Mouse (Mus musculus) urinary bladder, adult 18-20 months (tissue): ENCODE measurements around the gene Cacna1d.

Experiments
- DNase-seq, 2 experiments: peaks; one replicate each; pipeline ENCODE4 v3.0.0; 2022; ENCODE audit warnings: low spot score in 2 of 2, mixed read lengths in 2 of 2

The Cacna1d gene

DNA sequence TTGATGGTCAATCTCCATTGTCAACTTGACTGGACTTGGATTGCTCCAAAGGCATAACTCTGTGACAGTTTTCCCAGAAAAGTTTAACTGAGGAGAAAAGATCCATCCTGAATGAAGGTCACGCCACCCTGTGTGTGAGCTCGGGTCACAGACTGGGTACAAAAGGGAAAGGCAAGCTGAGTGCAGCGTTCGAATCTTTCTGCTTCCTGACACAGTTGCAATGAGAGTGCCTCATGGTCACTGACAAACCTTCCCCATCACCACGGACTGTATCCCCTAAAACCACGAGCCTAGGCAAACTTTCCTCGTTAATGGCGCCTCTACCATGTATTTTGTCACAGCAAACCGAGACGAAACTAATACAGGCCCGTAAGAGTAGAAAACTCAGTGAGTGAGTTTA, 325.2 kb downstream of the Cacna1d start:
- DNase-seq, result no peak

DNA sequence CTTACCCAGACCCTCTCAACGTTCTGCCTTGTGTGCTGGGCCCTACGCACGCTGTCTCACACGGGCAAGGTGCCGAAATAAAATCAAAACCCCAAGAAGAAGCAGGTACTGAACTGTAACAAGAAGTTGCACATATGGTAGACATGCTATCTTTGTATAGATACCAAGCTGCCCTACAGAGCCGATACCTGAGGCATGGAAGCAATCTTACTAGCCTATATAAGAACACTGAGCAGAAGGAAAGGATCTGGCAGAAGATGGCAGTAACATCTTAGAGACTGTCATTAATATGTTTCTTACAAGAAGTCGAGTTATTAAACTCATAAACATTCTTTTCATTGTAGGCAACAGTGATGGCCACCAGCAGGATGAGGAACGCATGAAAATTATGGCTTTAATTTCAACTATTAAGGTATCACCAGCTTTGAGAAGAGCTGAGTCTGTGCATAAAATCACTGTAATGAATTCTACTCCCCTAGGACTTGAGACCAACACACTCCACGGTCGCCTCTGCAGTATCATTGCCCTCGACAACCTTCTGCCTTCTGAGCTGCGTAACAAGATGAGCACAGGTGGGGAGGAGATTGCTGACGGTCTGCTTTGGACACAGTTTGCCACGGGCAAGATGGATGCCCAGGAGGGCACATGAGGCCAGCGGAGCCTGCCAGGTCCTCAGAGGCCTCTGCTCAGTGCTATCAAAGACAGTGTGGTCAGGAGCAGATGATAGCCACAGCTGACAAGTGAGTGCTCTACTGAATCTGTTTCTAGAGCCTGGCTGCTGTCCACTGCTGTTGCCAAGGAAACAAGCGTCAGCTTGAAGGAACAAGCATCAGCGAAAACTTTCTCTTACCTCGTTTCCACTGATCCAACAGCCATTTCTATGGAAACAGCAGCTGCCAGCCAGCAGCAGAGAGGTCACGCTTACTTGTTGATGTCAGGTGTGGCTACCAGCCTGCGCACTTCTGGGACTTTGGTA, 327.2 kb downstream of the Cacna1d start:
- no peak for DNase-seq

DNA sequence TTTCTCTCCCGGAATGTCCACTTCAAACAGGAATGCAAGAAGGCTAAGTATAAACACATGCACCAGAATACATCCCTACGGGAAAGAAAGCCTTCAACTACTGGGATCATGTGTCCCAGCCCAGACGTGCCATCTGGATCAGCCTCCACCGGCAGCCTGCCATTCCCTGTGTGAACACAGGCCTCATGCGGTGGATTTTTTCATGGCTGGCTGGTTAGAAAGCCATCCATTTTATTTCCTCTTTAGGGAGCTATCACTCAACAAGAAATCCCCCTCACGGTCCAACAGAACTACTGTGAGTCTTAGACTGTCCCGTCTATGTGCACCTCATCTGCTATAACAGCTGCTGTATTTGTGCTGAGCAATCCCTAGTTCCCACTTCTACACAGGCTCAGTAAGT, 343.5 kb downstream of the Cacna1d start:
- DNase-seq, result no peak

DNA sequence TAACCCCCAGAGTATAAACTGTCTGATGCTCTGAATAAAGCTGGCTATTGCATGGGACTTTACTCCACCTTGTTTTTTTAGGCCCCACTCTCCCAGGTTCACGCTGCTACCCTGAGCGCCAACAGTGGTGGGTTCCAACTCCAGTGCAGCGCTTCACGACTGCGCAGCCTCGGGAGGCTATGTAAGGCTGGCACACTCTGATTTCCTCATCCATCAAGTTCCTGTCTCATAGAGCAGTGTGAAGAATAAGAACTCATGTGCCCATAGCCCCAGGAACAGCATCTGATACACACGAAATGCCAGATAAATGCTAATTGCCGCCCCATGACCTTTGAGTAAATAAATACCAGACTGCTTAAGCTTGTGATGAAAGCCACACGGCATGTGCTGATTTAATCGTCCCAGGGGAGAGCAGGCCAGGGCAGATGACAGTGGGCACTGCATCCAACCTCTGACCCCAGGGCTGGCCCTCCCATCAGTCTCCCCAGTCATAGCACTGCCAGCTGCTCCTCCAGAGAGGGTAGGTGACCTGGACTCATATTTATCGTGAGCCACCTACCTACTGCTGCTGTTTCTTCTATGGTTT, 352.8 kb downstream of the Cacna1d start:
- DNase-seq, result no peak

DNA sequence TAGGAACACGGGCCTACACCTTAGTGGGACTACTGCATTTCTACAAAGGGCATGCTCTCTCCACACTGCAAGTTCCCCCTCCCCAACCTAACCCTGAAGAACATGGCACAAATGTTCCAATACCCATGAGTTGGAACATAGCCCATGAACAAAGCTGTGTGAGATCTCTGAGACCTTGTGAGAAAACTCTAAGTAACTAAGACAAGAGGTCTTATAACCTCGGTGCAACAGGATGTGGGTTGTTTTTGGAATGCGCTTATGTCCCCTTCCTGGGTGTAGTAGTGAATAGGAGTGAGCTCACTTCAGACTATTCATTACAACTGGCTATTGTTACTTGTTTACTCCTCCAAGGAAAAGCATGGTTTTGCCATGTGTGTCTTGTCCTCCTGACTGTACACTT, 353.3 kb downstream of the Cacna1d start:
- DNase-seq, result no peak

DNA sequence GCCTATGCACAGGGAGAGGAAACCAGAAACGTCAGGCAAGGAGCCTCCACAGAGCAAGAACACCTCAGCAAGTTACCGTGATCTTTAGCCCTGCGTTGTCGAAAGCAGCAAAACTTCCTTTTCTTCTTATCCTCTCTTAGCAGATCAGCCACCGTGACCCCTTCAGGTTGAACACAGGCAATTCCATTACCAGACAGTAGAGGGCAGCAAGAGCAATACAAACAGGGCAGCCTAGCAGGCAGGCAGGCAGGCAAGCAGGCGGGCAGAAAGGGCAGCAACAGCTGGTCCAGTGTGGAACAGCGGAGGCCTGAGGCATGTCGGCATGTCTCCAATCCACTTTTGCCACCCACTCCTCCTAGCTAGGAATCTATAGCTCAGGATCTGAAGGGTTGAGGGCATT, 354.3 kb downstream of the Cacna1d start:
- DNase-seq, result peak; percentile 47 to 70

DNA sequence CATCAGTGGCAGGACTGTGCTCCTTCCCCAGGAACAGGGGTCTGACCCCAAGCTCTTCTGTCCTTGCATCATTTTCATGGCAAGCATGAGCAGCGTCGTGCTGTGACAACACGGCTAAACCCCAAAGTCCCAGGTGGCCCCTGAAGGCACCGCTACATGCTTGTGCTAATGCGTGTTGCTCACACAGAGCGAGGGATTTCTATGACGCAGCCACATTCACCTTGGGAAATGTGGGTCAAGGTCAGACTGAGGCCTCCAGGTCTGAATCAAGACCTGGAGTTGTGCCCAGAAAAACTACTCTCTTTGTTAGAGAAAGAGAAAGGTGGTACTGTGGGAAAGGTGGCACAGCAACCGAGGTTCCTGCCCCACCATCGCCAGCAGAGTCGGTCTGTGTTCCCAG, 355.9 kb downstream of the Cacna1d start:
- no peak for DNase-seq

DNA sequence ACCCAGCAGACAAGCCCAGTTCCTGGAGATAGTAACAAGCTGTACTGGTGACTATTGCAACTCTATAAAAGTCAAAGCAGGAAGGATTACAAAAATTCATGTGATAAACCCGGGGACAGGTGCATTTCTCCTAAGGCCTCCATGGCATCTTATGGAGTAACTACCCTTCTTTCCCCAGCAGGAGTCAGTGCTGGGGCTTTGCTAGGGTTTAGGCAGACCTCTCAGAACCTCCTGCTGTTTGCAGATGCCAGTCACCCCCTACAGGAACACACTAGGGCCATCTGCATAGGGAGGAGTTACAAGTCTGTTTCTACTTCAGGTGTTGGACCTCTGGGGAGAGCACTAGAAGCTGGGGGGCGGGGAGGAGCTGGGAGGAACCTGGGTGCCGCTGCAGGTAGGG, 357.6 kb downstream of the Cacna1d start:
- no peak for DNase-seq

DNA sequence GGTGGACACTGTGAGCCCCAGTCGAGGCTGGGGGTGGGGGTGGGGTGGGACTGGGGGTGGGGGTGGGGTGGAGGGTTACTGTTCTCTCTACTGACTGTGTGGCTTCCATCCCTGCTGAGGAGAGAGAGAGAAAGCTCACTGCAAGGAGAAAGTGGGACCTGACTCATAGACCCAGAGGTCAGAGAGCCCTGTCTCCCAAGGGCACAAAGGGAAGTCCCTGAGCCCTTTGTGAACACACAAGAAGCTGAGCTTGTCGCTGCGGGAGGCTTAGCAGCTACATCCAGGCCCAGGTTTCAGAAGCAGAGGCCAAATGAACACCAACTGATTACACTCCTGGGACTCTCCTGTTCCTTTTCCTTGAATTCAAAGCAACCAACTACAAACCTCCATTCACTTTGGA, 360.0 kb downstream of the Cacna1d start:
- DNase-seq, result no peak

DNA sequence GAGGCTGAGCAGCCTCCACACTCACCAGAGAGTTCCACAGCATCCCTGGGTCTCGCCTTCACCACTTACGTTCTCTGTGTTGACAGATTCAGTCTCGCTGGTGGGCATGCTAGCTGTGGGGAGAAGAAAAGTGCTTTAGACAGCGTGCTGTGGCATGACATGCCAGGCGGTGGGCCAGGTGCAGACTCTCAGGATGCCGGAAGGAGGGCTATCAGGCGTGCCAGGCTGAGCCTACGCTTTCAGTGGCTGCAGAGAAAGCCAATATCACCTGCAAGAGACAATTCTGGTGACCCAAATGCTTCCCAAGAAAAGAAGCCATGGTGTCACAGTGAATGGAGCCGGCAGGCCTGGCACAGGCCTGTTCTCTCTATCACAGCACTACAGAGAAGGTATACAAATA, 361.2 kb downstream of the Cacna1d start:
- no peak for DNase-seq

DNA sequence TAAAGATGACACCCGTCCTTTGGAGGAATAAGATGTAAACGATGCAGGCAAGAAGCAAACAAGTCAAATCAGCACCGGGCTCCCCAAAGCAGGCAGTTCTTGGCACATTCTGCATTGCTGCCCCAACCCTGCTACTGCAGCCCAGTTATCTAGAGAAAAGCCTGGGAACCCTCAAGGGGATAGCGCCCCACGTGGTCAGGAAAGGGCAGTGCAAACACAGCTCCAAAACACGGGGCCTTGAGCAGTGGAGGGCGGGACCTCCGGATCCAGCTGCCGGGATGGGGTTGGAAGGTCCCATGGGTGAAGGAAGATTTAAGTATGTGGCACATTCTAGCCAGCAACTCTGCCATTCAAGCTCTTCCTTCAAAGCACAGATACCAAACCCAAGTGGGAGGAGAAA, 361.9 kb downstream of the Cacna1d start:
- DNase-seq, result no peak

DNA sequence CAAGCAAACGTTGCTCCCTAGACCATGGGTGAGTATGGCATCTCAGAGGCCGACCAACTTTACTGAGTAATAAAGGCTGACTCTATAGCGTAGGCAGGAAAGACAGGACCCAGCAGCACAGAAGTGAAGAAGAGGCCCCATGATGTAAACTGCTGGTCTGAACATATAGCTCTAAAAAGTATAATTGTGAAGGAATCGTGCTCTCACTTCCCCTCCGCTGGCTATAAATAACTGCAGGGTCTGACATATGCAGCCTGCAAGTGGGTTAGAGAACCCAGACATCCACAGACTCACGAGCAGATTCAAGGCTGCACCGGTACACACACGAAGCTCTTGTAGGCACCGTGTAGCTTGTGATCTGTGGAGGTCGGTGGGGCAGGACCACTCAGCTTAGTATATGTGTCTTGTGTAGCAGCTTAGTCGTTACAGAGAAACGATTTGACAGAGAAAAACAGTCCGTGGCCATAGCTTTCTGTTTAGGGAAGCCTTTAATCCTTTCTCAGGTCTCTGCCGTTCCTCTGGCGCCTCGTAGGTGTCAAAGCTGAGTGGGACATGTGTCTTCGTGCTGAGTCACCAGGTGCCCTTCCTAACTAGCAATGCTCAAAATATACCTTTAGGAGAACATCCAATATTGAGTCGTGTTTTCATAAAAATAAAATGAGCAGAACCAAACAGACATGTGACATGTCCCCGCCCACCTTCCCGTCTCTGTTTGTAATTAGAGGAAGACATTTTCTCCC, 366.1 kb downstream of the Cacna1d start:
- DNase-seq, result no peak

DNA sequence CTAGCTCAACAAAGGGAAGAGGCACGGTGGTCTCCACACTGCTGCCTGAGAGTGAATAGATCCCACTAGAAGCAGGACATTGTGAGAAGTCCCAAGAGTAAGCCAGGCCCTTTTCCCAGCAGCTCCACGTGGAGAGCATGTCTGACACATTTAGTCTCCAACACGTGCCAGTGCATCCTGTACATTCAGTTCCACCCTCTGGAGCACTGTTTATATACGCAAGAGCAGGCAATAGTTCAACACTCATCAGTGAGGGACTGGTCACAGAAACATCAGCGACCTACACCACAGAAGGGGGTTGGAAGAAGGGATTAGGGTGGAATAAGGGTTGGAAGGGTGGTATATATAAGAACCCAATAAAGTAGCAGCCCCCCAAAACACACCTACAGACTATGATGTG, 371.2 kb downstream of the Cacna1d start:
- no peak for DNase-seq

DNA sequence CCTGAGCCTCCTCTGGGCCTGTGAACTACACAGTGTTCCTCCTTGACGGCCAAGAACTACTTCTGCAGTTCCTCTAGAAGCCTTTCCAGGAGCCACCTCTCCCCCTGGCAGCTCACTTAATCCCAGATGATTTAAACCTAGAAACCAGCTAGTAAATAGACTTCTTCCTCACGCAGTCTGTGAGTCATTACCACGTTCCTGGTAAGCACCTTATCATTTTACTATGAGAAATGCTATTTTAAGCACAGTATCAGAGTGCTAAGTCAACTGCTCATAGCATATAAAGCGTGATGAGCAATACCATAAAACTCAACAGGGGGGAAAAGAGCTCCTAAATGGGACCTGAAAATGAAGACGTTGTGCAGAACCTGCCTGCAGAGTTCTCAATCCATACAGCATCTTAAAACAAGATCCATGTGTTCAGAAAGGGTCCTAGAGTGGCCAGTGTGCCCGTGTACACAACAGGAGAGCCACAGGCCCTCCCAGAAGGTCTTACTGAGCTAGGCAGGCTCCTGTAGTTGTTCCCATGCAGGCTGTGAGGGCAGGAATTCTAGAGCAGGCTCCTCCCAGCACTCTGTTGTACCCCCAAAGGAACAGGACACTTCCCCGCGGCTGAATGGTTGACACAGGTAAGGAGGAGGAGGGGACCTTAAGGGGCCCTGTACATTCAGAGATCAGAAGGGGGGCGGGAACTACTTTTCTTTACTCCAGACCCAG, 377.7 kb downstream of the Cacna1d start:
- DNase-seq, result no peak

DNA sequence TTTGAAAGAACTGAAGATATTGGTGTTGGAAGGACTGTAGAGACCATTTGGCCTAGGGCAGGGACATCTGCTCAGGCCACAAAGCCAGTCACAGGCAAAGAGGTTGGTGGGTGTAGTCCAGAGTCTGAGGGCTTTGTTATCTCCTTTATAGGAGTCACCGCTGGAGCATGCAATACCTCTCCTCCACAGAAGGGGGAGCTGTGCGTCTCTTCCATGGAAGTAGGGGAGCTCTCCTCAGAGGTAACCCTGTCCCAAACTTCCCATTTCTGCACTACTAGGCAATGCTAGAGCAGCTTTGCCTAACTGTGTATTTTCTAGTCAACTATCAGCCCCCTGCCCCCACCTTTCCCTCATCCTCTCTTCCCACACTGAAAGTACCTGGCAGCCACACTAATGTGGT, 382.2 kb downstream of the Cacna1d start:
- no peak for DNase-seq

DNA sequence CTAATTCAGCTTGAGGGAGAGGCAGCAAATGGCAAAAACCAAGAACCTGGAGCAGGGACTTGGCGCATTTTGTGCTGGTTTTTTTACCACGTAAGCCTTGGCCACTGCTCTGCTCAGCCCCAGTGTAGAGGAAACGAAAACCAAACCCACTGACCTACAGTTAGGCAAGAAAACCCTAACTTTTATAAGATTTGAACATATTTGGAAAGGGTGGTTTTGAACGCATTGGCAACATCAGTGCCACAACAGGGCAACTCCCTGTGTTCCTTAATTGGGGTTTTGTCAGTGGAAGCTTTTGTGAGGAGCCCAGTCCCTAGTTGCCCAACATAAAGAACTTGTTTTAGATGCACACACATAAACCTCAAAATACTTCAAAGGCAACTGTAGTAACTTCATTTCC, 384.7 kb downstream of the Cacna1d start:
- DNase-seq, result no peak

DNA sequence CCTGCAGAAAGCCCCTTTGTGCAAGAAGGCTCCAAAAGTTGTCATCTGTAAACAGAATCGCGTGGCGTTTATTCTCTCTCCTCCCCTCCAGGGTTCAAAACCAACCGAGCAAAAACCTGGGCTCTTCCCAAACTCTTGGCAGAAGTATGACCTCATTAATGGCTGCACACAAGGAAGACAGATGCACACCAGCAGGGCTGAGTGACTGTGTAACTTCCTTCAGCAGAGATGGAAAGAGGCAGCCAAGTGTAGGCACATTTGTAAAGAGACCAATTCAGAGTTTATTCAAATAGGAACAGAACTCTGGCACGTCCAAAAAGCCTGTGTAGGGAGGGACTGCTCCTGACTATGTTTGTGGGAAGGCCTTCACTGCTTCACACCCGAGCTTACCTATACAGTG, 385.7 kb downstream of the Cacna1d start:
- DNase-seq, result no peak

DNA sequence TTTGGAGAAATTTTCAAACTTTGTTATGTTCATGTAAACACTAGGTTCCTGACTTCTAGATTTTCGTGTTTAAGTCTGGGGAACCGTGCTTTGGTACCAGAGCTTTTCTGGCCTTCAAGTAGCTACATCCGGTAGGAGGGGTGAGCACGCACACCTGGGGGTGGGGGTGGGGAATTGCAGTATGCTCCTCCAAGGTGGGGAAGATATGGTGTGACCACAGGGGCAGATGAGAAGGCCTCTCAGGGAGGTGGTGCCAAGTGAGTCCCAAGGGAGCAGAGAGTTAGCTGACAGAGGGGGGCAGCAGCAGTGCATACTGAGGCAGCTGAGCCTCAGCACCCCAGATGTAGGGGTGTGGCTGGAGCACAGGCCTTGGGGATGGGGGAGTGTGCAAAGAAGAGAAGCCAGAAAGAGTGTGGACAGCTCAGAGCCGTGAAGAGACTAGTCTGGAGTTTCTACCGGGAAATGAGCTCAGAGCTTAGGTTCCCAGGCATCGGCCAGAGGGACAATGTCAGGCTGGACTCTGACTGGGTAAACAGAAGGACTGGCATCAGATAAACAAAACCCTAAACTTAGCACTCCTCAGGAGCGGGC, 387.2 kb downstream of the Cacna1d start:
- DNase-seq, result no peak

DNA sequence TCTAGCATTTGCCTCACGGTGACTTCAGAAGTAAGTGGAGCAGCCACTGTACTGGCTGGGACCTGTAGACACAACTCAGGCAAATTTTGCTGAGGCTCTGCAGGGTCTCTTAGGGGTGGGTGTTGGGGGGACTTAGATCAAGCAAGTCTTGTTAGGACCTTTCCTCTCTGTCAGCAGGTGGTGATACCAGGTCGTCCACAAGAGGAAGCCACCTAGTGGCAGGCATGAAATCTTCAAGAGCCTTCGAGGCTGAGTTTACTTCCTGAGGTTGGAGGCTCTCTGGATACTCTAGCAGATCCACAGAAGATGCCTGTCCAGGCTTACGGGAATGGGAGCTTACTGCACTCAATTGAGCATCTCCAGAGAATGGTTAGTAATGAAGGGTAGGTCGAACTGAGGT, 394.0 kb downstream of the Cacna1d start:
- no peak for DNase-seq

DNA sequence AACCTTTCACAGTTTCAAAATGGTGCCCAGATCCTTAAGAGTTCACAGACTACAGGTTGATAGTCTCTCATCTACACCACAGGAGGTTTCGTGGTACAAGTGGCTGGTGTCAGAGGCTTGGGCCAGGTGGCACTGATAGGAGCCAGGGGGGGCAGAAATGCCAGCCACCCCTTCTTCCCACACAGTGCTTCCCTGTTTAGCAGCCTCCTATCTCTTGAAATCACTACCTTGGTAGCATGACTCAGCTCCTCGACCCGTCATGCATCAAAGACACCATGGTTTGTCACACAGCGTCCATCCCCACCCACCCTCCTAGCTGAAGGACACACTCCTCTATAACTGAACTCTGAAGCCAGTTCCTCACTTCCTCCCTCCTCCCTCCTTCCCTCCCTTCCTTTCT, 398.8 kb downstream of the Cacna1d start:
- DNase-seq, result no peak

DNA sequence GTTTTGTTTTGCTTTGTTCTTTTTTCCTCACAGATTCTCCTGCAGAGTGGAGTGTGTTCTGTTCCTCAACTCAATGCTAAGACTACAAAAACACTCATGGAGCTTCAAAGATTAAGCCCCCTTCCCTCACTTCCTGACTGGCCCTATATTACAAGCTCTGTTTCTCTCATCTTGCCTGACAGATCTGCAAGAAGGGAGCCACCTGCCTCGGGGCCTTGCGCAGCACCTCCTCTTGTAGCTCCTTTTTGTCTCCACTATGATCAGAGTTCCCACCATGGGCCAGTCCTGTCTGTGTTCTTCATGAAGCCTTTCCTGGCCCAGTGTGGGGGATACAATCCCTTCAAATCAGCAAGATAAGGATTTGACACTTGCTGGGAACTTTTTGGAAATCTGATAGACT, 399.2 kb downstream of the Cacna1d start:
- no peak for DNase-seq

DNA sequence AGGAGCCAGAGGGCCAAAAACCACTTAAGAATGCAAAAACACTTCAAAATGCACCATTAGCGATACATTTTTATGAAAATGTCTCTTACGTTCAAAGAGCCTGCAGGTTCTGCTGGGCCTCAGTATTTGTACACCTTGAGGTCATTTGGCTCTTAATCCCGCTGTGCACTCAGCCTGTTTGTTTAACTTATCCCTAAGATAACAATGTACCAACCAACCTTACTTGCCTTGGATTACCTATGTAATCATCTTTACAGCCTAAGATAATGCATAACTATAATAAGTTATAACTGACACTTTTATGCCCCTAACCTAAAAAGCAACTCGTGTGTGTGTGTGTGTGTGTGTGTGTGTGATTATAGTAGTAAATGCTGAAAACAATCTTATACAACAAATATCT, 411.5 kb downstream of the Cacna1d start:
- no peak for DNase-seq
